Mouse (Mus musculus) heart, adult 18-20 months (tissue): ENCODE data around the gene Secisbp2. TPM values are rescaled to one million over a fixed set of nuclear protein-coding genes. Genes with fewer than 3 reads are reported as not detected.
A peak's percentile ranks its signal among the peaks of the same experiment; 100 is the strongest.

Experiments
- DNase-seq, 2 experiments: peaks; one replicate each; pipeline ENCODE4 v3.0.0; 2021 to 2022; ENCODE audit warnings: mixed read lengths in 1 of 2
- total RNA-seq, 2 experiments: library from RNA; stranded (reverse); gene quantifications; 2 replicates each; pipeline ENCODE4 v1.2.3; 2021

Secisbp2 gene
- total RNA-seq, 2 experiments from 2014 or later: 11.7 to 13.7 TPM

- peak in 1 of 2 experiments; percentile 10 for DNase-seq
Measured at GRCm38 (mm10) chr13:51643924-51644828, 7.3 kb upstream of the Secisbp2 start.

GRCm38 (mm10) chr13:51644829-51645789 lies 6.4 kb upstream of the Secisbp2 start, which contains the start of gene Cks2:
Gene Cks2, plus strand, starts transcription at chr13:51645232.
- DNase-seq: peak; percentile 97 to 99

GRCm38 (mm10) chr13:51645872-51646271 lies 5.6 kb upstream of the Secisbp2 start:
- no peak for DNase-seq

GRCm38 (mm10) chr13:51646362-51647027 lies 5.0 kb upstream of the Secisbp2 start:
- no peak for DNase-seq

GRCm38 (mm10) chr13:51647770-51648169 lies 3.7 kb upstream of the Secisbp2 start:
- DNase-seq: no peak

GRCm38 (mm10) chr13:51648237-51648636 lies 3.3 kb upstream of the Secisbp2 start:
- DNase-seq: no peak

GRCm38 (mm10) chr13:51649740-51650139 lies 1.8 kb upstream of the Secisbp2 start:
- no peak for DNase-seq

GRCm38 (mm10) chr13:51653159-51653558 lies 1.7 kb downstream of the Secisbp2 start:
- DNase-seq: no peak

GRCm38 (mm10) chr13:51653961-51654360 lies 2.5 kb downstream of the Secisbp2 start:
- DNase-seq: peak; percentile 53 to 72

GRCm38 (mm10) chr13:51656516-51657235 lies 5.2 kb downstream of the Secisbp2 start:
- no peak for DNase-seq

- DNase-seq: no peak
Measured at GRCm38 (mm10) chr13:51658094-51658493, 6.6 kb downstream of the Secisbp2 start.

GRCm38 (mm10) chr13:51659573-51659972 lies 8.1 kb downstream of the Secisbp2 start:
- DNase-seq: no peak

- DNase-seq: no peak
Measured at GRCm38 (mm10) chr13:51663561-51663960, 12.1 kb downstream of the Secisbp2 start.

GRCm38 (mm10) chr13:51668195-51668594 lies 16.7 kb downstream of the Secisbp2 start:
- DNase-seq: peak in 1 of 2 experiments; percentile 27

- no peak for DNase-seq
Measured at GRCm38 (mm10) chr13:51676641-51677040, 25.1 kb downstream of the Secisbp2 start.

- no peak for DNase-seq
Measured at GRCm38 (mm10) chr13:51677041-51677440, 25.5 kb downstream of the Secisbp2 start.

GRCm38 (mm10) chr13:51677630-51678185 lies 26.2 kb downstream of the Secisbp2 start:
- DNase-seq: no peak

- no peak for DNase-seq
Measured at GRCm38 (mm10) chr13:51678687-51679086, 27.2 kb downstream of the Secisbp2 start.

GRCm38 (mm10) chr13:51679332-51679731 lies 27.8 kb downstream of the Secisbp2 start:
- DNase-seq: no peak

GRCm38 (mm10) chr13:51681076-51681475 lies 29.6 kb downstream of the Secisbp2 start:
- no peak for DNase-seq

- no peak for DNase-seq
Measured at GRCm38 (mm10) chr13:51681634-51682033, 30.1 kb downstream of the Secisbp2 start.
